Mouse (Mus musculus) small intestine, adult 2 months (tissue): ENCODE results near the gene Hmgb4.

Experiments used
- CTCF ChIP-seq: fragments of 200-500 bp; IDR thresholded peaks from 2 replicates; pipeline ENCODE4 v1.5.1; 2012; ENCODE audit warnings: low read depth, mild to moderate bottlenecking, control low read depth, inconsistent platforms, low read length, moderate library complexity, mixed read lengths; ENCODE audit not compliant: insufficient replicate concordance, insufficient read length; ENCODE audit errors: extremely low read depth
- POLR2A ChIP-seq: fragments of 200-500 bp; IDR thresholded peaks from 2 replicates; pipeline ENCODE4 v1.6.1; 2012; ENCODE audit warnings: low read depth, mild to moderate bottlenecking, control low read depth, inconsistent platforms, low read length, moderate library complexity

DNA sequence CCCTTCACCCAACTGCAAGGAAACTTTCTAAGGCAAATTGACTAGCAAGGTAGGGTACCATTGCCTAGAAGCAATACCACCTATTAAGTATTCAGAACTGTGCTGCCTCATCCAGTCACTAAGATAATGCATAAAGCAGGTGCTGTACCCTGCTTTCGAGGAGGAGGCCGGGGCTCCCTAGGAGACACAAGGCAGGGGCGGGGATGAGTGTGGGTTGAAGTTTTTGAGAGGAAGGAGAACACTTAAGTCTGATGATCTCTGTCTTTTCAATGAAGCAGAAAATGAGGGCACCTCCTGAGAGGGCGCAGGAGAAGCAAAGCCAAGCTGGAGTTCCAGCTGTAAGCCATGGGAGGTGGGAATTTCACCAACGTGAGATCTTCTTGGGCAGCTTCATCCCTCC is 1.5 kb downstream of the Hmgb4 start:
- TF ChIP-seq POLR2A = no peak
- no peak for TF ChIP-seq CTCF
